Mouse (Mus musculus) heart, adult 8-10 months (tissue): ENCODE measurements around the gene Marveld2. TPM values are rescaled to one million over a fixed set of nuclear protein-coding genes. Genes with fewer than 3 reads are reported as not detected.

ENCODE experiments used
- total RNA-seq, 4 experiments: library from RNA; stranded (reverse); gene quantifications; 2 replicates each; pipeline ENCODE4 v1.2.4; 2022

The Marveld2 gene
- total RNA-seq, 4 experiments from 2014 or later: 0.37 to 0.90 (median 0.63) TPM

Other genes with a start within 250 kb of the Marveld2 start
- gene Naip1, start 164.1 kb downstream of the Marveld2 start, total RNA-seq: under 1 TPM in 1 of 4 experiments, not detected in 3; 0.46 TPM
- 10 to 100 TPM; 16.3 to 29.0 (median 21.0) TPM for gene Gtf2h2, start 124.4 kb downstream of the Marveld2 start, total RNA-seq
- gene Ocln, start 64.3 kb downstream of the Marveld2 start, total RNA-seq: 1 to 10 TPM in 1 of 4 experiments, under 1 TPM in 3; 0.24 to 1.1 (median 0.66) TPM
- gene Ak6, start 34.0 kb upstream of the Marveld2 start, total RNA-seq: 10 to 100 TPM; 57.2 to 64.6 (median 60.3) TPM
- gene Rad17, start 34.1 kb upstream of the Marveld2 start, total RNA-seq: 10 to 100 TPM; 13.4 to 16.6 (median 15.6) TPM
- 10 to 100 TPM in 3 of 4 experiments, 1 to 10 TPM in 1; 9.1 to 14.5 (median 12.1) TPM for gene Taf9, start 34.6 kb upstream of the Marveld2 start, total RNA-seq
- gene Ccdc125, start 52.7 kb upstream of the Marveld2 start, total RNA-seq: under 1 TPM; 0.33 to 0.60 (median 0.44) TPM
- 10 to 100 TPM; 17.1 to 24.8 (median 19.6) TPM for gene Cdk7, start 114.0 kb upstream of the Marveld2 start, total RNA-seq
- 100 to 1,000 TPM; 179 to 227 (median 201) TPM for gene Mrps36, start 127.7 kb upstream of the Marveld2 start, total RNA-seq
- gene Cenph, start 158.9 kb upstream of the Marveld2 start, total RNA-seq: under 1 TPM in 2 of 4 experiments, not detected in 2; 0.25 to 0.28 TPM
- under 1 TPM in 3 of 4 experiments, not detected in 1; 0.19 to 0.63 (median 0.28) TPM for gene Ccnb1, start 169.6 kb upstream of the Marveld2 start, total RNA-seq
- gene Slc30a5, start 216.5 kb upstream of the Marveld2 start, total RNA-seq: 10 to 100 TPM; 16.2 to 20.6 (median 19.2) TPM